Mouse (Mus musculus) midbrain, embryonic 12.5 days (tissue): ENCODE results near the gene Il22ra1. TPM values are rescaled to one million over a fixed set of nuclear protein-coding genes. Genes with fewer than 3 reads are reported as not detected.

Source experiments
- ATAC-seq: fragments of 200-750 bp; cut with Nextera tagmentation; 2 replicates; pipeline ENCODE4 v1.8.0; 2017; ENCODE audit warnings: low read depth, moderate TSS enrichment, moderate library complexity; ENCODE audit not compliant: low FRiP score
- H3K27ac ChIP-seq: fragments of 300-500 bp; sonication (generic); replicated peaks from 2 replicates; pipeline ENCODE4 v1.5.1; 2016; ENCODE audit warnings: mild to moderate bottlenecking
- H3K27me3 ChIP-seq: fragments of 300-500 bp; sonication (generic); 2 replicates; pipeline ENCODE4 v1.6.1; 2016; ENCODE audit warnings: mild to moderate bottlenecking
- H3K36me3 ChIP-seq: fragments of 300-500 bp; sonication (generic); 2 replicates; pipeline ENCODE4 v1.6.1; 2016
- H3K4me1 ChIP-seq: fragments of 300-500 bp; sonication (generic); 2 replicates; pipeline ENCODE4 v1.6.1; 2016
- H3K4me2 ChIP-seq: fragments of 300-500 bp; sonication (generic); replicated peaks from 2 replicates; pipeline ENCODE4 v1.6.1; 2016; ENCODE audit warnings: mild to moderate bottlenecking, moderate library complexity
- H3K4me3 ChIP-seq: fragments of 300-500 bp; sonication (generic); 2 replicates; pipeline ENCODE4 v1.5.1; 2016; ENCODE audit warnings: mild to moderate bottlenecking
- H3K9ac ChIP-seq: fragments of 300-500 bp; sonication (generic); replicated peaks from 2 replicates; pipeline ENCODE4 v1.6.1; 2016; ENCODE audit warnings: mild to moderate bottlenecking, moderate library complexity
- H3K9me3 ChIP-seq: fragments of 300-500 bp; sonication (generic); 2 replicates; pipeline ENCODE4 v1.6.1; 2016; ENCODE audit warnings: mild to moderate bottlenecking
- WGBS: fragments of 180-500 bp; shearing (Covaris S2); methylation state at CpG from one replicate; pipeline ENCODE4 v1.1.7; 2016; 5-methylcytosine and 5-hydroxymethylcytosine counted together
- polyA plus RNA-seq: library from polyadenylated mRNA; unstranded; fragments of >200 nt; fragmentation: Nextera tagmentation; extraction: Ambion mirVana; gene quantifications from 2 replicates; pipeline ENCODE4 v1.2.1, GENCODE M21; 2016

Gene Il22ra1
- polyA plus RNA-seq, 1 experiment from 2014 or later = not detected

GRCm38 (mm10) chr4:135759356-135759976 is 31.5 kb downstream of the Il22ra1 start, which contains the start of gene Myom3:
Gene Myom3, plus strand, starts transcription at chr4:135759715.
- Histone ChIP-seq H3K9me3 (peaks cover 3% of the 10 kb centered on the region; the same call in 1 of the 2 replicates), H3K9ac (no peak within 1 kb of the TSS), H3K4me2 (no peak within 1 kb of the TSS), H3K36me3 (no peaks in the 10 kb centered on the region), H3K4me3 (no peak within 1 kb of the TSS), H3K27me3 (peaks cover 4% of the 10 kb centered on the region; the same call in 1 of the 2 replicates), H3K27ac (no peak within 1 kb of the TSS), H3K4me1 (peaks cover 11% of the 10 kb centered on the region; the same call in 1 of the 2 replicates)
- ATAC-seq = no peak
- 57% methylated on average over 10 of the region's 10 CpGs for WGBS

GRCm38 (mm10) chr4:135761048-135761447 is 33.1 kb downstream of the Il22ra1 start:
- ATAC-seq = no peak
- H3K27me3 ChIP-seq = peaks cover 4% of the 10 kb centered on the region
- H3K9ac ChIP-seq = no peak overlapping the region
- H3K4me1 ChIP-seq = peaks cover 11% of the 10 kb centered on the region; the same call in 1 of the 2 replicates
- H3K9me3 ChIP-seq = no peaks in the 10 kb centered on the region
- H3K36me3 ChIP-seq = no peaks in the 10 kb centered on the region
- H3K4me2 ChIP-seq = no peak overlapping the region
- H3K4me3 ChIP-seq = no peak overlapping the region
- H3K27ac ChIP-seq = no peak overlapping the region
- WGBS = 75% methylated on average over 8 of the region's 8 CpGs

GRCm38 (mm10) chr4:135761569-135761968 is 33.6 kb downstream of the Il22ra1 start:
- H3K4me3 ChIP-seq = no peak overlapping the region
- 90% methylated on average over 7 of the region's 7 CpGs for WGBS
- ATAC-seq = no peak
- no peak overlapping the region for H3K9ac ChIP-seq
- H3K9me3 ChIP-seq = no peaks in the 10 kb centered on the region
- peaks cover 11% of the 10 kb centered on the region; the same call in 1 of the 2 replicates for H3K4me1 ChIP-seq
- H3K27ac ChIP-seq = no peak overlapping the region
- peaks cover 4% of the 10 kb centered on the region for H3K27me3 ChIP-seq
- no peak overlapping the region for H3K4me2 ChIP-seq
- no peaks in the 10 kb centered on the region for H3K36me3 ChIP-seq

GRCm38 (mm10) chr4:135762251-135762906 is 34.4 kb downstream of the Il22ra1 start:
- no peak overlapping the region for H3K27ac ChIP-seq
- H3K4me3 ChIP-seq = peak overlapping the region; percentile 32
- 10% methylated on average over 19 of the region's 19 CpGs for WGBS
- H3K36me3 ChIP-seq = no peaks in the 10 kb centered on the region
- H3K4me2 ChIP-seq = peak overlapping the region; percentile 48
- ATAC-seq = peak; percentile 56
- peaks cover 4% of the 10 kb centered on the region for H3K27me3 ChIP-seq
- peaks cover 11% of the 10 kb centered on the region; the same call in 1 of the 2 replicates for H3K4me1 ChIP-seq
- no peaks in the 10 kb centered on the region for H3K9me3 ChIP-seq
- H3K9ac ChIP-seq = no peak overlapping the region

GRCm38 (mm10) chr4:135764700-135765099 is 36.7 kb downstream of the Il22ra1 start:
- Histone ChIP-seq H3K9ac (no peak overlapping the region), H3K9me3 (no peaks in the 10 kb centered on the region), H3K27me3 (peaks cover 4% of the 10 kb centered on the region), H3K4me2 (no peak overlapping the region), H3K27ac (no peak overlapping the region), H3K36me3 (no peaks in the 10 kb centered on the region), H3K4me1 (peaks cover 8% of the 10 kb centered on the region; the same call in 1 of the 2 replicates), H3K4me3 (no peak overlapping the region)
- WGBS = 89% methylated on average over 13 of the region's 13 CpGs
- no peak for ATAC-seq

- Histone ChIP-seq H3K27me3 (peaks cover 4% of the 10 kb centered on the region), H3K4me1 (peaks cover 8% of the 10 kb centered on the region; the same call in 1 of the 2 replicates), H3K9ac (no peak overlapping the region), H3K27ac (no peak overlapping the region), H3K36me3 (no peaks in the 10 kb centered on the region), H3K9me3 (no peaks in the 10 kb centered on the region), H3K4me2 (no peak overlapping the region), H3K4me3 (no peak overlapping the region)
- 81% methylated on average over 8 of the region's 8 CpGs for WGBS
- no peak for ATAC-seq
Measured at GRCm38 (mm10) chr4:135765707-135766106, 37.7 kb downstream of the Il22ra1 start.

GRCm38 (mm10) chr4:135766976-135767375 is 39.0 kb downstream of the Il22ra1 start:
- Histone ChIP-seq H3K9me3 (no peaks in the 10 kb centered on the region), H3K27ac (no peak overlapping the region), H3K4me3 (no peak overlapping the region), H3K9ac (no peak overlapping the region), H3K27me3 (no peaks in the 10 kb centered on the region; the same call in none of the 2 replicates), H3K4me2 (no peak overlapping the region), H3K36me3 (no peaks in the 10 kb centered on the region), H3K4me1 (peaks cover 5% of the 10 kb centered on the region; the same call in 1 of the 2 replicates)
- no peak for ATAC-seq
- WGBS = 78% methylated on average over 3 of the region's 3 CpGs

- H3K9me3 ChIP-seq = no peaks in the 10 kb centered on the region
- no peaks in the 10 kb centered on the region for H3K4me1 ChIP-seq
- H3K27me3 ChIP-seq = no peaks in the 10 kb centered on the region; the same call in 1 of the 2 replicates
- no peak overlapping the region for H3K27ac ChIP-seq
- no peak overlapping the region for H3K4me3 ChIP-seq
- no peaks in the 10 kb centered on the region for H3K36me3 ChIP-seq
- no peak overlapping the region; the same call in 1 of the 2 replicates for H3K9ac ChIP-seq
- no peak overlapping the region for H3K4me2 ChIP-seq
- WGBS = 57% methylated on average over 14 of the region's 14 CpGs
- no peak for ATAC-seq
Measured at GRCm38 (mm10) chr4:135768572-135769526, 40.9 kb downstream of the Il22ra1 start.

GRCm38 (mm10) chr4:135770611-135771305 is 42.8 kb downstream of the Il22ra1 start:
- Histone ChIP-seq H3K9ac (no peak overlapping the region), H3K4me2 (no peak overlapping the region), H3K27ac (no peak overlapping the region), H3K4me1 (no peaks in the 10 kb centered on the region), H3K27me3 (peaks cover 6% of the 10 kb centered on the region; the same call in 1 of the 2 replicates), H3K4me3 (no peak overlapping the region), H3K9me3 (no peaks in the 10 kb centered on the region), H3K36me3 (no peaks in the 10 kb centered on the region)
- 90% methylated on average over 18 of the region's 18 CpGs for WGBS
- no peak for ATAC-seq

GRCm38 (mm10) chr4:135771592-135771991 is 43.6 kb downstream of the Il22ra1 start:
- Histone ChIP-seq H3K27me3 (peaks cover 6% of the 10 kb centered on the region; the same call in 1 of the 2 replicates), H3K4me2 (no peak overlapping the region), H3K9ac (no peak overlapping the region), H3K27ac (no peak overlapping the region), H3K4me3 (no peak overlapping the region), H3K36me3 (no peaks in the 10 kb centered on the region), H3K9me3 (no peaks in the 10 kb centered on the region), H3K4me1 (no peaks in the 10 kb centered on the region)
- ATAC-seq = no peak
- 85% methylated on average over 6 of the region's 6 CpGs for WGBS

GRCm38 (mm10) chr4:135772671-135773070 is 44.7 kb downstream of the Il22ra1 start:
- no peak overlapping the region for H3K9ac ChIP-seq
- H3K4me1 ChIP-seq = no peaks in the 10 kb centered on the region
- no peak overlapping the region for H3K27ac ChIP-seq
- H3K9me3 ChIP-seq = no peaks in the 10 kb centered on the region
- peaks cover 6% of the 10 kb centered on the region; the same call in 1 of the 2 replicates for H3K27me3 ChIP-seq
- H3K4me3 ChIP-seq = no peak overlapping the region
- WGBS = 74% methylated on average over 4 of the region's 4 CpGs
- no peak for ATAC-seq
- no peak overlapping the region for H3K4me2 ChIP-seq
- no peaks in the 10 kb centered on the region for H3K36me3 ChIP-seq
